Mouse (Mus musculus) embryonic fibroblast, embryonic 13.5 days (primary cell): Measurements from ENCODE around the gene Adh5.

Experiments used
- CTCF ChIP-seq: IDR thresholded peaks from 2 replicates; pipeline ENCODE4 v1.5.1; 2011; ENCODE audit warnings: mild to moderate bottlenecking, control low read depth, low read length, moderate library complexity, borderline replicate concordance; ENCODE audit not compliant: insufficient read depth
- POLR2A ChIP-seq: IDR thresholded peaks from 2 replicates; pipeline ENCODE4 v1.6.1; 2011; ENCODE audit warnings: low read depth, mild to moderate bottlenecking, control low read depth, low read length, moderate library complexity

- no peak for TF ChIP-seq CTCF
- TF ChIP-seq POLR2A, result no peak
Observed at GRCm38 (mm10) chr3:138454234-138454633, 11.3 kb downstream of the Adh5 start.
